Mouse (Mus musculus) CH12.LX (cell line): ENCODE results near the gene Pigr.

Experiments
- CHD2 ChIP-seq: IDR thresholded peaks from 2 replicates; pipeline ENCODE4 v1.6.1; 2011; ENCODE audit warnings: low read length, improper control_type of control experiment
- CTCF ChIP-seq, 2 experiments: IDR thresholded peaks in 1 of 2; conservative IDR thresholded peaks in 1 of 2; 2 replicates each; pipeline ENCODE4 v1.5.1; 2011 to 2012; ENCODE audit warnings: low read depth in 2 of 2, low read length in 2 of 2, improper control_type of control experiment in 1 of 2, inconsistent platforms in 1 of 2, mild to moderate bottlenecking in 1 of 2, moderate library complexity in 1 of 2
- IRF4 ChIP-seq: IDR thresholded peaks from 2 replicates; pipeline ENCODE4 v1.6.1; 2014; ENCODE audit warnings: low read depth, mild to moderate bottlenecking, inconsistent platforms, low read length, improper control_type of control experiment
- JUN ChIP-seq: IDR thresholded peaks from 2 replicates; pipeline ENCODE4 v1.6.1; 2011; ENCODE audit warnings: low read depth, mild to moderate bottlenecking, low read length, improper control_type of control experiment, moderate library complexity; ENCODE audit not compliant: insufficient read depth
- MAX ChIP-seq: IDR thresholded peaks from 2 replicates; pipeline ENCODE4 v1.6.1; 2011; ENCODE audit warnings: low read length, improper control_type of control experiment
- POLR2A ChIP-seq: IDR thresholded peaks from 2 replicates; pipeline ENCODE4 v1.6.1; 2011; ENCODE audit warnings: low read depth, mild to moderate bottlenecking, improper control_type of control experiment, low read length
- USF1 ChIP-seq: IDR thresholded peaks from 2 replicates; pipeline ENCODE4 v1.6.1; 2014; ENCODE audit warnings: low read depth, mild to moderate bottlenecking, inconsistent platforms, low read length, improper control_type of control experiment
- ZC3H11A ChIP-seq: IDR thresholded peaks from 2 replicates; pipeline ENCODE4 v1.6.1; 2012; ENCODE audit warnings: low read depth, mild to moderate bottlenecking, inconsistent platforms, low read length, improper control_type of control experiment
- ZMIZ1 ChIP-seq: IDR thresholded peaks from 2 replicates; pipeline ENCODE4 v1.6.1; 2012; ENCODE audit warnings: low read depth, mild to moderate bottlenecking, inconsistent platforms, low read length, improper control_type of control experiment
- ZNF384 ChIP-seq: IDR thresholded peaks from 2 replicates; pipeline ENCODE4 v1.6.1; 2012; ENCODE audit warnings: low read depth, low read length, improper control_type of control experiment, inconsistent platforms

GRCm38 (mm10) chr1:130877889-130878614 is 51.6 kb downstream of the Pigr start:
- TF ChIP-seq ZC3H11A (no peak), POLR2A (no peak), MAX (no peak), CHD2 (no peak), IRF4 (no peak), CTCF (conservative IDR thresholded peaks at IDR 0.05 in 1 of 2, IDR thresholded peaks at IDR 0.05 in 1 of 2; ENCODE audit: low read depth in 2 of 2, low read length in 2 of 2) (no peak), JUN (no peak), ZMIZ1 (no peak), USF1 (no peak), ZNF384 (no peak)
